Mouse (Mus musculus) liver, embryonic 13.5 days (tissue): ENCODE data around the gene Haus6. TPM values are rescaled to one million over a fixed set of nuclear protein-coding genes. Genes with fewer than 3 reads are reported as not detected.
A peak's percentile ranks its signal among the peaks of the same experiment; 100 is the strongest.
"Not testable (repeated sequence)": the region's sequence is repeated elsewhere in the genome, so short reads cannot be mapped to it uniquely, and the experiment has no call there.

Experiments used
- ATAC-seq: fragments of 200-750 bp; cut with Nextera tagmentation; 2 replicates; pipeline ENCODE4 v1.8.0; 2017; ENCODE audit warnings: low read depth, mild to moderate bottlenecking, moderate number of reproducible peaks, moderate library complexity
- DNase-seq: peaks from one replicate; pipeline ENCODE4 v3.0.0; 2022
- H3K27ac ChIP-seq: fragments of 300-500 bp; sonication (generic); 2 replicates; pipeline ENCODE4 v1.5.1; 2015; ENCODE audit warnings: moderate library complexity, mild to moderate bottlenecking, inconsistent platforms
- H3K27me3 ChIP-seq: fragments of 300-500 bp; sonication (generic); 2 replicates; pipeline ENCODE4 v1.6.1; 2015; ENCODE audit warnings: mild to moderate bottlenecking, inconsistent platforms
- H3K36me3 ChIP-seq: fragments of 300-500 bp; sonication (generic); 2 replicates; pipeline ENCODE4 v1.6.1; 2015; ENCODE audit warnings: mild to moderate bottlenecking, inconsistent platforms
- H3K4me1 ChIP-seq: fragments of 300-500 bp; sonication (generic); replicated peaks from 2 replicates; pipeline ENCODE4 v1.6.1; 2015; ENCODE audit warnings: inconsistent platforms
- H3K4me2 ChIP-seq: fragments of 300-500 bp; sonication (generic); 2 replicates; pipeline ENCODE4 v1.6.1; 2015; ENCODE audit warnings: inconsistent platforms, mild to moderate bottlenecking, moderate library complexity
- H3K4me3 ChIP-seq: fragments of 300-500 bp; sonication (generic); replicated peaks from 2 replicates; pipeline ENCODE4 v1.5.1; 2015; ENCODE audit warnings: mild to moderate bottlenecking, inconsistent platforms
- H3K9ac ChIP-seq: fragments of 300-500 bp; sonication (generic); 2 replicates; pipeline ENCODE4 v1.6.1; 2015; ENCODE audit warnings: mild to moderate bottlenecking, inconsistent platforms
- H3K9me3 ChIP-seq: fragments of 300-500 bp; sonication (generic); replicated peaks from 2 replicates; pipeline ENCODE4 v1.6.1; 2016; ENCODE audit warnings: inconsistent platforms
- WGBS: fragments of 180-500 bp; shearing (Covaris S2); methylation state at CpG from one replicate; pipeline ENCODE4 v1.1.7; 2015; ENCODE audit not compliant: insufficient replicate concordance; 5-methylcytosine and 5-hydroxymethylcytosine counted together
- polyA plus RNA-seq: library from polyadenylated mRNA; unstranded; fragments of >200 nt; fragmentation: Nextera tagmentation; extraction: Ambion mirVana; gene quantifications from 2 replicates; pipeline ENCODE4 v1.2.1, GENCODE M21; 2015

The Haus6 gene
- 14.3 and 18.6 TPM in 2 replicates for polyA plus RNA-seq

DNA sequence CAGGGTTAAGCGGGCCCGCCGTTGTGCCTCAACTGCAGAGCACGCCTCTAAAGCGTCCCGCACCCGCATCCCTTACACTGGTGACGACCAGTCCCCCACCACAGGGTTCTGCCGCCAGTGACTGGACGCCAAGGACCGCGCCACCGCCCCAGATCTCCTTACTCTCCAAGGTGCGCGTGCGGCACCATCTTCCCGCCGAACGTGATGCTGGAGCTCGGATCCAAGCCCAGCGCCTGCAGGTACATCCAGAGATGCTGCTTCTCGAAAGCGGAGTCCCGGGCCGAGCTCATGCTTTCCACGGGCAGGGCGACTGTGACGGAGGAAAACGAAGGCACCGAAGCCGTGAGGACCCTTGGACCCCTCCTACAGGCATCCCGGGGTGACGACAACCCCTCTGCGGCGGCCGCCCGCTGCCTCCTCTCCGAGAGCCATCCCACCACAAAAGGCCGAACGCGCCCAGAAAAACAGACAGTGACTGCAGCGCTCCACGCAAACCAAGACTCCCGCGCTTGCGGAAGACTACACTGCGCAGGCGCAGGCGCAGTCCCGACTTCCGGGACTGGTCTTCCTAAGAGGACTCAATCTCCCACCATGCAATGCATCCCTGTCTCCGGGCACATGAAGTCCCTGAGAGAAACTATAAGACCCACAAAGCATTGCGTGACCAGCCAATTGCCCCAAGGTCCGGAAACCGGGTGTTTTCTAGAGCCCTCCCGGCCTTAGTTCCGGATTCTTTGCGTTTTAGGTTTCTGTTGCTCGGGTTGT lies at the start of gene Haus6:
Gene Haus6 (minus strand): TSS at position 532 of the 765 bp plus-strand sequence.
- H3K4me2 ChIP-seq: peak within 1 kb of the TSS; percentile 82
- H3K4me3 ChIP-seq: peak within 1 kb of the TSS; percentile 97
- ATAC-seq (peak; percentile 100), DNase-seq (peak; percentile 90)
- H3K27me3 ChIP-seq: no peaks in the 10 kb centered on the region; the same call in 1 of the 2 replicates
- peak within 1 kb of the TSS; percentile 94 for H3K9ac ChIP-seq
- H3K27ac ChIP-seq: peak within 1 kb of the TSS; percentile 86
- peaks cover 27% of the 10 kb centered on the region for H3K4me1 ChIP-seq
- H3K9me3 ChIP-seq: no peaks in the 10 kb centered on the region
- H3K36me3 ChIP-seq: peaks cover 13% of the 10 kb centered on the region
- under 1% methylated on average over 59 of the region's 59 CpGs for WGBS

DNA sequence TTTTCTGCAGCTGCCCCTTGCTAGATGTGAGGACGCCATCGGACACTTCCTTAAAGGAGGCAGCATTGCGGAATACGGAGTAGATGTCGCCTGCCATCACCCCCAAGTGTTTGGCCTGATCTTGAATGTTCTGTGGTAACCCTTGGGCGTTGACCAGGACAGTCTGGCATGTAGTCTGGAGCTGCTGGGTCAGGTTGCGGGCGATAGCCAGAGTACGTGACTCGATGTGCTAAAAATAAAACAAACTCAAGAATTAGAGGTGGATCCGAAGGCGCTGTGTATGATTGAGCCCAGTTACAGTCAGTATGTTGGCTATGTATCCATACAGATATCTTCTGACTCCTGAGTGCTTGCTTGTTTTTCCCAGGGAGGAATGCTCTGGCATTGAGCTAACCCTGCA lies 45.3 kb upstream of the Haus6 start:
- Histone ChIP-seq H3K4me1 (peaks cover 20% of the 10 kb centered on the region), H3K36me3 (peaks cover 90% of the 10 kb centered on the region), H3K9ac (no peak overlapping the region), H3K27me3 (no peaks in the 10 kb centered on the region), H3K4me2 (no peak overlapping the region), H3K9me3 (peaks cover 3% of the 10 kb centered on the region; the same call in 1 of the 2 replicates), H3K27ac (no peak overlapping the region), H3K4me3 (no peak overlapping the region)
- ATAC-seq: no peak
- DNase-seq: no peak
- WGBS: 92% methylated on average over 12 of the region's 12 CpGs

DNA sequence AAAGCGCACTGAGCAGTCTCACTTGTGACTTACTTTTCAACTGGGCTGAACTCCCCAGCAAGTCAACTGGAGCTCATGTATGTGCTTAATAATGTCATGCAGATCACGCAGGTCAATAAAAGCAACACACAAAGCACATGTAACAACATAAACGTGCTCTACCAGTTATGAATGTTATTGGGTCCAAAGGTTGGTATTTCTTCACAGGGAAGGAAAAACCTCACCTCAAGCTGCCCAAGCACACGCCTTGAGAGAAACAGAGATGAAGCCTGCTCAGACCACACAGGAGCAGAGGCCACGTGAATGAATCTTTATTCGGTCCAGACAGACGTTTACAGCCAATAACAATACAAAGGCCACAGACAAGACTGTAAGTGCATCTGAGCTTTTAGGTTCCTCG lies 44.6 kb upstream of the Haus6 start:
- H3K4me2 ChIP-seq, DNase-seq, H3K9ac ChIP-seq, H3K4me3 ChIP-seq, H3K27ac ChIP-seq, ATAC-seq, H3K9me3 ChIP-seq, H3K27me3 ChIP-seq: not testable (repeated sequence)
- peaks cover 26% of the 10 kb centered on the region for H3K4me1 ChIP-seq
- peaks cover 84% of the 10 kb centered on the region for H3K36me3 ChIP-seq
- WGBS: 82% methylated on average over 8 of the region's 8 CpGs

DNA sequence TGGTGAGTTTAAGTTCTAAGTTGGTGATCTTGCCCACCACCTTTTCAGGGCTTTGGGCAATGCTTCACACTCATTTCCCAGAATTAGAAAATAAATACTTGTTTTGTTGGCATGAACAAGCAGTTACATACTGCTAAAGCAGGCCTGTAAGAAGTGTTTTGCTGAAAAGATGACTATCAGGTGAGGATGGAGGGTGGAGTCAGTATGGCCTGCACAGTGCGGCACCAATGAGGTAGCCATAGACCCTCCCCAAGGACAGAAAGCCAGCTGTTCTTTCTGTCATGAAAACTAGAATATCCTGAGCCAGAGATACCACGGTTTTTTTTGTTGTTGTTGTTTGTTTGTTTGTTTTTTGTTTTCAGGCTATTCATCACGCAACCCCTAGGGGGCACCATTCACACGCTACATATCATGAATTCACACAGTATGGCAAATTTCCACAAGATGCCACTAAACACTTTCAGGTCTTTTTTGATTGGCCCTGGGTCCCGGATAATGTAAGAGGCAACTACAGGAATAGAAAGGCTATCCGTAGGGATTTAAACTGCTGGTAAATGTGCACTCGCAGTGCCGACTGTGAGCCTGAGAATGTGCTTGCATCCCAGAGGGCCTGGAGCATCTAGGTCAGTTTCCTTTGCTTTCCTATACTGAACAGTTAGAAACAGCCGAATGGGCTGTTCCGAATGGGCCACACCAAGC lies 40.0 kb upstream of the Haus6 start:
- DNase-seq: no peak
- no peaks in the 10 kb centered on the region for H3K27me3 ChIP-seq
- ATAC-seq: peak; percentile 59; the same call in 1 of the 2 replicates
- H3K36me3 ChIP-seq: peaks cover 43% of the 10 kb centered on the region
- 62% methylated on average over 10 of the region's 10 CpGs for WGBS
- H3K27ac ChIP-seq: peak overlapping the region; percentile 21; the same call in 1 of the 2 replicates
- no peak overlapping the region for H3K9ac ChIP-seq
- H3K9me3 ChIP-seq: no peaks in the 10 kb centered on the region
- no peak overlapping the region for H3K4me3 ChIP-seq
- no peak overlapping the region for H3K4me2 ChIP-seq
- peaks cover 20% of the 10 kb centered on the region for H3K4me1 ChIP-seq

DNA sequence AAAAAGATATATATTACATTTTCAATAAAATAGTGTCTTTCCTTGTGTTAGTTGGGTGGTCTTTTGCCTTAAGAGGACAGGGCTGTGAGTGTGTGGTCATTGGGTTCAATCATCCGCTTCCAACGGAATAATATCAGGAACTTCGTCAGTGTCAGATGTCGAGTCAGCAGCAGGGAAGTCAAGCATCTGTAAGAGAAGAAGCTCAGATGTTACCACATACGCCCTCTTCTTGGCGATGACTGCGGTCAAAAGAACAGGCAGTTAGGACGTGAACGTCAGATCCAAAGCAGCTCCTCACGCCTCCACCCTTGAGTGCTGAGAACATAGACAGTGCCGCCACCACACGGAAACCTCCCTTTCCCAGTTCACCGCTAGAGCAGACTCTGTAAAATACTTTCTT lies 36.5 kb upstream of the Haus6 start:
- not testable (repeated sequence) for H3K4me3 ChIP-seq, H3K9ac ChIP-seq, DNase-seq, H3K9me3 ChIP-seq, ATAC-seq, H3K27ac ChIP-seq, H3K27me3 ChIP-seq, H3K4me2 ChIP-seq
- Histone ChIP-seq H3K4me1 (peaks cover 11% of the 10 kb centered on the region; the same call in 1 of the 2 replicates), H3K36me3 (peaks cover 13% of the 10 kb centered on the region; the same call in 1 of the 2 replicates)
- 84% methylated on average over 10 of the region's 13 CpGs for WGBS

DNA sequence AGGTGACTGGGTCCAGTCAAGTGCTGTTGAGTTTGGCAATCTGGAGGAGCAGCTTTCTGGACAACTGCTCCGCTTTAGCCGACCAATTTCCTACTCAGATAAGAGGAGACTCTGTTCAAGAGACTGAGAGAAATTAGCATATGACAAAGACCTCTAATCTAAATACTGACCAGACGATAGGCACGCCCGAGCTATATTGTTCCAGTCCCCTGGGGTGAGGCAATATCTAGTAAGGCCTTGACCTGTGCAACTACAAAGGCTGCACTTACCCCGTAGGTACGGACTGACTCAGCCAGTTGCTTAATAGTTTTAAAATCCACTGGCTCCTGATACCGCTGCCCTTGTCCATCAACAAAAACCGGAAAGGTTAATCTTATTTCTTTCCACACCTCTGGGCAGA lies 25.7 kb upstream of the Haus6 start:
- H3K4me2 ChIP-seq, H3K27me3 ChIP-seq, DNase-seq, H3K9me3 ChIP-seq, H3K36me3 ChIP-seq, ATAC-seq, H3K27ac ChIP-seq, H3K9ac ChIP-seq, H3K4me3 ChIP-seq: not testable (repeated sequence)
- 73% methylated on average over 9 of the region's 9 CpGs for WGBS
- H3K4me1 ChIP-seq: peaks cover 31% of the 10 kb centered on the region

DNA sequence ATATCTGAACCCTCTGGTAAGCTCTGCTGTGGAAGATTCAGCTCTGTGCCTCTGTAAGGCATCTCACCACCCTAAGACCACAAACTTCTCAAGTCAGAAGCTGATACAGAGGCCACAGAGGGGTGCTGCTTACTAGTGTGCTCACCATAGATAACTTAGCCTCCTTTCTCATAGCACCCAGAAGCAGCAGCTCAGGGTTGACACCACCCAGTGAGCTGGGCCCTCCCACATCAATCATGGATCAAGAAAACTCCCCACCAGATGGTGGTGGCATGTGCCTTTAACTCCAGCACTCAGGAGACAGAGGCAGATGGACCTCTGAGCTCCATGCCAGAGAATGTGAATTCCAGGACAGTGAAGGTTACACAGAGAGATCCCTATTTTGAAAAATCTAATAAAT lies 23.0 kb upstream of the Haus6 start:
- H3K9ac ChIP-seq, H3K36me3 ChIP-seq, H3K9me3 ChIP-seq, H3K27me3 ChIP-seq, H3K4me3 ChIP-seq: not testable (repeated sequence)
- peak; percentile 100 for ATAC-seq
- H3K4me1 ChIP-seq: peaks cover 38% of the 10 kb centered on the region
- peak; percentile 59 for DNase-seq
- peak overlapping the region; percentile 81 for H3K27ac ChIP-seq
- H3K4me2 ChIP-seq: 0 out of 2 replicates have a peak overlapping the region, but pooled peaks have one; percentile 51

DNA sequence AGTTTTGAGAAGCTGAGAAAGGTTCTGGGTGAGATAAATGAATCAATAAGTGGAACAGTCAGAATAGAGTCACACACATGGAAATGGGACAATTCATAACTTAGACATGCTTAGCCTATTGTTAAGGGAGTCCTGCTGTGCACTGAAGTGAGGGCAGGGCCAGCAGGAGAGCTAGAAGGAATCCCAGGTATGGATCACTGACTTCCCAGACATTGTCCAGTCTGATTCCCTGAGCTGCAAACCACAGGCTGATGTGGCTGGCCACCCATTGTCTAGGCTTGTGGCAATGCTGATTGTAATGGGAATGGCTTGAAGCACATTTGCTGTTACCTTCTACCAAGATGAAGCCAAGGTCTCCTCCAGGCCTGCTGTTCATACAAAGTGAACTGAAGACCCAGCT lies 22.5 kb upstream of the Haus6 start:
- H3K27ac ChIP-seq: peak overlapping the region; percentile 81
- H3K4me3 ChIP-seq, H3K27me3 ChIP-seq, H3K36me3 ChIP-seq, DNase-seq, H3K9me3 ChIP-seq: not testable (repeated sequence)
- peak; percentile 1; the same call in 1 of the 2 replicates for ATAC-seq
- H3K4me2 ChIP-seq: peak overlapping the region; percentile 51
- peak overlapping the region; percentile 50; the same call in 1 of the 2 replicates for H3K9ac ChIP-seq
- H3K4me1 ChIP-seq: peaks cover 38% of the 10 kb centered on the region

DNA sequence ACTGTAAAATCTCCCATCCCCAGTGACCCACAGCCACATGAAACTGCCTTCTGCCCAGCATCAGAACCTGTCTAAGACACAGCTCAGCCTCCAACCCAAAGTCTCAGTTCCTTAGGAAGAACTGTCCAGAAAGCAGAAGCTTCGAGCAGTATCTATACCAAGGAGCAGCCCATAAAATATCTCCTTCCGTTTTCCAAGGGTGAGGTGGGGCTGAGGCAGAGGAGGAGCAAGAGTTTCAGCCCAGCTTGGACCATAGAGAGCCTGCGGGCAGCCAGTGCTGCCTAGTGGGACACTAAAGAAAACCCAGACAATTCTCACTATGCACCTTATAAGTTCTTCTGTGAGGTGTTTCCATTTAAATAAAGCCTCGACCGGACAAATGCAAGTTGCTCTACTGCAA lies 20.7 kb upstream of the Haus6 start:
- ATAC-seq, H3K4me2 ChIP-seq, H3K27ac ChIP-seq, H3K27me3 ChIP-seq, H3K4me3 ChIP-seq, H3K9me3 ChIP-seq, DNase-seq, H3K9ac ChIP-seq, H3K36me3 ChIP-seq: not testable (repeated sequence)
- peaks cover 38% of the 10 kb centered on the region for H3K4me1 ChIP-seq
- 47% methylated on average over 4 of the region's 5 CpGs for WGBS

DNA sequence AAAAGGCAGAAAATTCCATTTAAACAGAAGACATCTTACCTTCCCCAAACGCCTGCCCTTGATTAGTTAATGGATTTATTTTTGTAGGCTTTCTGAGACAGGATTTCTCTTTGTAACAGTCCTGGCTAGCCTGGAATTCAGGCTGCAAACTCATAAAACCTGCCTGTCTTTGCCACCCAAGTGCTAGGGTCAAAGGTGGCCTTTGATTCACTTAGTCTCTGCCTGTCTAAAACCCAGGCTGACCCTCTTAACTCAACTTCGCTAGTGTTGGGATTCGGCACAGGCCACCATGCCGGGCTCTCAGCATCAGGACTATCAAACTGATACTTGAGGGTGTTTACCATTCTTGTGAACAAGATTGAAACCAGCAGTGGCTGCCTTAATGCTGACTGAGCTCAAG lies 20.0 kb upstream of the Haus6 start:
- no peak overlapping the region for H3K4me3 ChIP-seq
- H3K4me2 ChIP-seq: no peak overlapping the region
- H3K9me3 ChIP-seq: no peaks in the 10 kb centered on the region
- no peaks in the 10 kb centered on the region for H3K36me3 ChIP-seq
- 80% methylated on average over 4 of the region's 4 CpGs for WGBS
- no peak for ATAC-seq
- H3K27me3 ChIP-seq: no peaks in the 10 kb centered on the region
- no peak for DNase-seq
- no peak overlapping the region for H3K27ac ChIP-seq
- H3K9ac ChIP-seq: no peak overlapping the region
- H3K4me1 ChIP-seq: peaks cover 38% of the 10 kb centered on the region

DNA sequence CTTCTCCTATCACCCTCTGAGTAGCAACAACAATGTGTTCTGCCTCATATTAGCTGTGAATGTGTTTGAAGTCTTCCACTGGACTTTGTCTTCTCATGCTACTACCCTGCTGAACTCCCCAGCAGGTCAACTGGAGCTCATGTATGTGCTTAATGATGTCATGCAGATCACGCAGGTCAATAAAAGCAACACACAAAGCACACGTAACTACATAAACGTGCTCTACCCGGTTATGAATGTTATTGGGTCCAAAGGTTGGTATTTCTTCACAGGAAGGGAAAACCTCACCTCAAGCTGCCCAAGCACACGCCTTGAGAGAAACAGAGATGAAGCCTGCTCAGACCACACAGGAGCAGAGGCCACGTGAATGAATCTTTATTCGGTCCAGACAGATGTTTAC lies 14.6 kb upstream of the Haus6 start:
- H3K4me1 ChIP-seq, H3K27me3 ChIP-seq, H3K9ac ChIP-seq, H3K4me2 ChIP-seq, H3K4me3 ChIP-seq, H3K27ac ChIP-seq, DNase-seq, H3K36me3 ChIP-seq, ATAC-seq, H3K9me3 ChIP-seq: not testable (repeated sequence)
- 73% methylated on average over 7 of the region's 7 CpGs for WGBS
